Mouse (Mus musculus): ENCODE data around the gene Zg16.

Zg16 gene

GRCm38 (mm10) chr7:127021563-127022527, 65.3 kb downstream of the Zg16 start:
- peak; percentile 54 for DNase-seq (ENCODE audit: low read depth, low spot score)

DNA sequence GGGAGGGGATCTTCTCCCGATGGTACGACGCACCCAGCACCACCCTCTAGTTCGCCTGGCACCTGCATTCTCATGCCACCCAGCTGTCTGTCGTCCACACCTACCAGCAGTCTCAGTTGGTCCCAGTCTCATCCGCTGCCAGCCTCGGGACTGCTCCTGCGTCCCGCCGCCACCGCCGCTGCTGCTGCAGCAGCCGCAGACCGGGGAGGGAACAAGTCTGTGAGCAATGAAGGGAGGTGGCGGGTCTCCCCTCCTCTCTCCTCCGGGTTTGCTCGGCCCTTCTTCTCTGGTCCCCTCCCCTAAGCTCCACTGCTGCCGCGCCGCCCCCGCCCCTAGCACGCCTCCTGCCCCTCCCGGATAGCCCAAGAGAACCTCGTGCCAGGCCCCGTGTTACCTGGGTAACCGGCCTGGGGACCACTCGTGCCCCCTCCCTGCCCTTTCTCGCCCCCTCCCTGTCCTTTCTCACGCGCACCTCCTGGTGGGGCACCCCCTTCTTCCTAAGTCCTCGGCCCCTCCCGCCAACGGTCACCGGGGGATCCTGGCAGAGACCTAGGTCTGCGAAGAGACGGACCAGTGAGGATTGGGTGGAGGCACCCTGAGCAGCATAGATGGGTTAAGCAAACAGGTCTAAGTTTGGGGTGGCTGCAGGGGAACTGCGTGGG, 66.1 kb downstream of the Zg16 start, which contains the start of the genes Gm42742 and Prrt2:
Gm42742 (minus strand) TSS at position 197 of the 662 bp plus-strand sequence.
Prrt2 (minus strand) TSS at position 311 of the 662 bp plus-strand sequence.
- peak; percentile 47 for DNase-seq (ENCODE audit: low read depth, low spot score)

DNA sequence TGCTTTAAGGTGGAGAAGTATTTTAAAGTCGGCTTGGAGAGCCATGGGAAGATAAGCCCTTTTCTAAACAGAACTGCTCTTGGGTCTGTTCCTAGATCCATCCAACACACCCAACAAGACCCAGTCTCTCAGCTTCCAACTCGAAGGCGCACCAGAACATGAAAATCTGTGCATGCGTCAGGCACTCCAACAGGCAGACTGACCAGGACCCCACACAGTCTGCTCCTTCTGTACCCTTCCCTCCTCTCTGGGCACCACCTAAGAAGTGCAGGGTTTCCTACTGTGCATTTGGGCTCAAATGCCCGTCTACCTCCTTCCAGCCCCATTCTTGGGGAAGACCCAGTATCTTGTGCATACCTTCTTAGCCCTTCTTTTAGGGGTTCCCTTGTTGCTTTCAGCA, 66.6 kb downstream of the Zg16 start:
- DNase-seq (ENCODE audit: low read depth, low spot score), result no peak

- DNase-seq (ENCODE audit: low read depth, low spot score), result no peak
These were observed 67.1 kb downstream of the Zg16 start for GRCm38 (mm10) chr7:127020031-127020430.

GRCm38 (mm10) chr7:127019306-127019960, 67.7 kb downstream of the Zg16 start:
- no peak for DNase-seq (ENCODE audit: low read depth, low spot score)

DNA sequence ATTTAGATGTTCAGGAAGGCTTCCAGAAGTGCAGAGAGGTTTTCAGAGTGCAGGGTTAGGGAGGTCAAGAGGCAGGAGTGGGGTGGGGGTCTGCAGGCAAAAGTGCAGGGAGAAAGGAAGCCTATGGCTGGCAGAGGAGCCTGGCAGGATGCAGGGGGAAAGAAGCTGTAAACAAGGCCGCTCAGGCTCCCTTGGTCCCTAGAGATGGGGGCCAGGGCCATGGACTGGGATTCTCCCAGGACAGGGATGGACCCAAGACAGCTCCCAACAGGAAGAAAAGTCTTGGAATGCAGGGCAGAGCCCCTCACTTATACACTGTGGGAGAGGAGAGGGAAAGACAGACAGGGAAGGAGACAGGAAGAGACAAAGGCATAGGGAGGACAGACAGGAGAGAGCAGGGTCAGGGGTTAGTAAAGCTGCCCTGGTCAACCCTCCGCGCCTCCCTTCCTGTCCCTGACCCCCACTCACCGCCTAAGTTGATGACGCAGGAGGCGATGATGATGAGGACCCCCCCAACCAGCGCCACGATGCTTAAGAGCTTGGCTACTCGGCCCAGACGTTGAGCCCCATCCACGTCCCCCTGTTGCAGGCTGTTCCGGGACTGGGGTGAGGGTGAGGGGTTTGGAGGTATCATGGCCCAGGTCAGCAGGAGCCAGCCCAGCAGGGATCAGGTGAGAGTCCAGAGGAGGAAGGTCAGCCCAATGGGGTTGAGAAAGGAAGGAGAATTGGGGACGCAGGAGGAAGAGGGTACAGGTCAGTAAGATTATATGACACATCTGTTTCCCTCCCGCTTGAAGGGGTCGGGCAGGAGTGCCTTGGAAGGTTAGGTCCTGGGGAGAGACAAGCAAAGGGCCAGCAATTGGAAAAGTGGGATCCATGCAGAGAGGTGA, 68.5 kb downstream of the Zg16 start:
- DNase-seq (ENCODE audit: low read depth, low spot score), result no peak

DNA sequence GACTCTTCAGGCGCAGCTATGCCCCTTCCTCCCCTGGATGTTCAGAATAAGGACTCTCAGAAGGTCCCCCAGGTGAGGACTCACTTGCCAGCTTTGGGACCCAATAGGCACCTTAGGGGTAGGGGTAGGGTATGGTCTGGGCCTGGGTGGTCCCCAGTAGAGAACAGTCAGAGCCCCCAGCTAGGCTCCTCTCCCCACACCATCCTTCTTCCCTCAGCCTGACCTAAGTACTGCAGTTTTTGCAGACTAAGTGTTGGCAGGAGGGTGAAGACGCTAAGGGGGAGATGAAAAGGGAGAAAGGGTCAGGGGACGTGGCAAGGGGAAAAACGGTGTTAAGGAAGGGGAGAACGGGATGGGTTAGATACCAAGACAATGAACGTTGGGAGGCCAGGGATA, 69.2 kb downstream of the Zg16 start:
- no peak for DNase-seq (ENCODE audit: low read depth, low spot score)

DNA sequence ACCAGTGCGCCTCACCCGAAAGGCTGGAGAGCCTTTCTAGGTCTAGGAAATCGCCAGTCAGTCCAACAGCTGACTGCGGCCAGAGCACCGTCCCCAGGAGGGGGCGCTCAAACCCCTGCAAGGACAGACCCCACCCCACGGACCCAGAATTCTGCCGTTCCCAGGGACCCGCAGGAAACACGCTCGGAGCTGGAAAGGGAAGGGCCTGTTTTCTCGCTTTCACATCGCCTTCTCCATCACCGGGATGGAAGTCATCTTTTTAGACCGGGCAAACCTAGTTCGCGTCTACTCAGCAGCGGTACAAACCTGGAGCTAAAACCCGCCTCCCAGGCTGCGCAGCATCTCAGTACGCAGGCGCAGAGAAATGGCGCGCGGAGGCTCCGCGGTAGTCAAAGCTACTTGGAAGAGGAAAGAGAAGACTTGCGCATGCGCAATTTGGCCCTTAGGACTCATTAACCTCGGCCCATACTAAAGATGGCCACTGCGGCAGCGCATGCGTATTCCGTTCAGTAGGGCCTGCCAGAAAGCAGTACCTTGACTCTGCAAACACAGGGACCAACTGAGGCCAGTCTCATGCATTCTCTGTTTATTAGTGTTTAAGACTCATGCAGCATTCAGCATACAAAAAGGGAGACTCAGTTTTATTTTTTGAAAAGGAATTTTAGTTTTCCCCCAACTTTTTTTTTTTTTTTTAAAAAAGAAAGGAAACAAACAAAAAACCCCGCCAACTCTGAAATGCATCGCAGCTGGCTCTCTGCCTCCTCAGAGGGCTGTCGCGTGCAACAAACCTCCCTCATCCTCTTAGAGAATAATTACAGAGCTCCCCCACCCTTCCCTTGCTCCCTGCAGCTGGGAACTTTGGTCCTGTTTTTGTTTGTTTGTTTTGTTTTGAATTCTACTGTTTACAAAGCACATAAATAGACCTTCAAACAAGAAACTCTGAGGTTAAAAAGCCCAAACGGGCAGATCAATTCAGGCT, 69.9 kb downstream of the Zg16 start, which contains the start of gene Pagr1a:
Pagr1a (minus strand) TSS at position 382 of the 979 bp plus-strand sequence.
- DNase-seq (ENCODE audit: low read depth, low spot score), result peak; percentile 100

GRCm38 (mm10) chr7:127016486-127016938, 70.6 kb downstream of the Zg16 start:
- no peak for DNase-seq (ENCODE audit: low read depth, low spot score)

- no peak for DNase-seq (ENCODE audit: low read depth, low spot score)
These were observed 70.8 kb downstream of the Zg16 start, which contains the start of gene Pagr1b for GRCm38 (mm10) chr7:127016481-127016485. Gene Pagr1b (minus strand): TSS chr7:127016484.

DNA sequence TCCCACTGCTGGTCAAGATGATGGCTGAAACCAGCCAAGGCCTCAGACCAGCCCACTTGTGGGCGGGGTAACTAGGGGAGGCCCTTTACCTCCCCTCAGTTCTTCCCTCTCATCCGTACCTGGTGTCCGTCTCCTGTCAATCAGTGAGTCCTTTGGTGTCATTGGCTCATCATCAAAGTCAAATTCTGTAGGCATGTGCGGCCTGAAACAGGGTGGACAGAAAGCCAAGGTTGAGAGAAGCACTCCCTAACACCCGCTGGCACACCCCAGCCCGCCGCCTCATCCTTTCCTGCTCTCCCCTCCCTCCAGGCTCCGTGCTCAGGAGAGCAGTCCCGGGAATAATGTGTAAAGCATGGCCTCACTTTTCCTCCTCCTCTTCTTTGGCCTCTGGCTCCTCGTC, 71.0 kb downstream of the Zg16 start:
- DNase-seq (ENCODE audit: low read depth, low spot score), result peak; percentile 91

DNA sequence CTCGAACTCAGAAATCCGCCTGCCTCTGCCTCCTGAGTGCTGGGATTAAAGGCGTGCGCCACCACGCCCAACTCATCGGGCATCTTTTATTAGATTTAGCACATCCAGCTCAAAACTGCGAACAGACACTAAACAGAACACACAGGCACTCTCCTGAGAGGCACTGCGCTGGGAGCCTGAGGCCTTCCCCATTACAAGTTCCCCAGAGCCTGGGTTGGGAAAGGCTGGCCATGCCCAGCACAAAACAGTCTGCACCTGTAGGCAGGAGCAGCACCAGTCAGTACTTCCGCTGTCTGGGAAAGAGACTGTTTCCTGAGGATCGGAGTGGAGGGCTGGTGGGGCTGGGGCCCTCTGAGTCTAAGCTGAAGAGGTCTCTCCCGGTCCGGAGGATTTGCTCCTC, 72.1 kb downstream of the Zg16 start:
- DNase-seq (ENCODE audit: low read depth, low spot score), result no peak

GRCm38 (mm10) chr7:127014320-127014719, 72.8 kb downstream of the Zg16 start, which contains the start of gene Mvp:
Gene Mvp (minus strand): TSS chr7:127014621.
- DNase-seq (ENCODE audit: low read depth, low spot score), result peak; percentile 65

- DNase-seq (ENCODE audit: low read depth, low spot score), result no peak
These were observed 73.7 kb downstream of the Zg16 start for GRCm38 (mm10) chr7:127013385-127013784.

- no peak for DNase-seq (ENCODE audit: low read depth, low spot score)
These were observed 74.3 kb downstream of the Zg16 start for GRCm38 (mm10) chr7:127012845-127013244.

- DNase-seq (ENCODE audit: low read depth, low spot score), result no peak
These were observed 74.8 kb downstream of the Zg16 start for GRCm38 (mm10) chr7:127012374-127012773.

DNA sequence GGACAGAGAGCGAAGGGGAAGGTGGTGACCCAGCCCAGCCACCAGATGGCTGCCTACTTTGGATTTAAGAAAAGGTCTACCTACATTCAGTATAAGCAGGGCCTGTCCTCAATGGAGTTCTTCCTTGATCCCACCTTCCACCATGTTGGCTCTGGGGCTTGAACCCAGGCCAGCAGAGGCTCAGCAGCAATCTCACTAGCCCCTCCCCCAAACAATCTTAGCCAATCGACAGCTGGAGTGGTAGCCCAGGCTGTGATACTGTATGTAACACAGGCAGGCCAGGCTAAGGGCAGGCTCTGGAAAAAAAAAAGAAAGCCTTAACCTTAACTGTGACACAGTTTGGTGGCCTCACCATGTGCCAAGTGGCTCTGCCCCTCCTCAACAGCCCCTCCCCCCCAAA, 75.4 kb downstream of the Zg16 start:
- peak; percentile 47 for DNase-seq (ENCODE audit: low read depth, low spot score)

DNA sequence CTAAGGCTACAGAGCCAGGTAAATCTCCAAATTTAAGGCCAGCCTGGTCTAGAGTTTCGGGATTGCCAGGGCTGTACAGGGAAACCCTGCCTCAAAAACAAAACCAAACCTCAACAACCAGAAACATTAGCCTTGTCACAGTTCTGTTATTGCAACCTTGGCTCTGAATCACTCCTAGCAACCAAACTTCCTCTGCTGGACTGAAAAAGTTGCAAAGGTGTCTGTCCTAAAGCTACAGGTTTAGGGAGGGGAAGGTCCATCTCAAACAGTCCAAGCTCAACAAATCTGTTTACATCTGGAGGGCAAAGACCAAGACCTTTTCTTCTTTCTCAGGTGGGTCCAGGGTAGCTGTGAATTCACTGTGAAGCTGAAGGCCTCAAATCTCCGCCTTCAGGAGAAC, 76.1 kb downstream of the Zg16 start:
- DNase-seq (ENCODE audit: low read depth, low spot score), result no peak

GRCm38 (mm10) chr7:127009307-127010085, 77.6 kb downstream of the Zg16 start:
- no peak for DNase-seq (ENCODE audit: low read depth, low spot score)

Data from ES-CJ7 (cell line).